ENCODE assay signal across 8 mouse cellular contexts in the genomic region with DNA sequence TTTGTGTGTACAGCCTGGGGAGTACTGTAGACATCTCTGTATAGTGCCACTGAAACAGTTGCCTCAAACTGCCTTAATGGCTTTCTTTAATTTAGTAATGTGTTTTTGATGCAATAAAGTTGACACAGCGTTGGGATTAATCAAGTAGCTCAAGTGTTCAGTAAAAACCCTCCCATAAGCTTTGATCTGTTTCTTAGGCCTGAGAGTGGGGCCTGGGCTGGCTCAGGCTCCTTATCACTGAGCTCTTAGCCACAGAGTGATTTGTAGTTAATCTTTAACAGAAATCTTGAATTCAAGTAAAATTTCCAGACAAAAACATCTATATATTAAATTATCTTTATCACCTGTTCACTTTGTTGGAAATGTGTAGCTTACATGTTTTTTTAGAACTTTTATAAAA. TPM values are rescaled to one million over a fixed set of nuclear protein-coding genes. Genes with fewer than 3 reads are reported as not detected.
A peak's percentile ranks its signal among the peaks of the same experiment; 100 is the strongest.
DNase-seq lines count a peak whose midpoint lies in the region; ATAC-seq and TF ChIP-seq lines count a peak whose summit lies in the region.
"Not testable (repeated sequence)": the region's sequence is repeated elsewhere in the genome, so short reads cannot be mapped to it uniquely, and the experiment has no call there.

No protein-coding gene starts in this region.

- DNase-seq in G1E (ENCODE audit: low spot score): not testable (repeated sequence)
- DNase-seq in MN1 (ENCODE audit: low spot score): peak; percentile 38
- DNase-seq in lung, postnatal 0 days (ENCODE audit: low spot score): peak; percentile 18

- H3K36me3 ChIP-seq in G1E (replicated peaks): peaks cover 33% of the 10 kb centered on the region
- H3K36me3 ChIP-seq in intestine, embryonic 15.5 days; intestine, embryonic 16.5 days (ENCODE audit: control insufficient read depth, insufficient read depth, low read length); lung, embryonic 16.5 days (ENCODE audit: control insufficient read depth, insufficient read depth, low read length); lung, postnatal 0 days (ENCODE audit: insufficient read depth, low read length); stomach, embryonic 16.5 days (ENCODE audit: control insufficient read depth, insufficient read depth, low read length): not testable (repeated sequence)

- not testable (repeated sequence) for H3K4me2 ChIP-seq in intestine, embryonic 15.5 days (replicated peaks); intestine, embryonic 16.5 days (ENCODE audit: low read depth, low read length); lung, embryonic 16.5 days (ENCODE audit: low read depth, low read length); lung, postnatal 0 days (replicated peaks; ENCODE audit: low read depth, low read length); stomach, embryonic 16.5 days (ENCODE audit: low read depth, low read length)

- not testable (repeated sequence) for H3K27me3 ChIP-seq in G1E (ENCODE audit: insufficient read depth, low read length); intestine, embryonic 15.5 days (replicated peaks); intestine, embryonic 16.5 days (replicated peaks; ENCODE audit: control insufficient read depth, insufficient read depth, low read length); lung, embryonic 16.5 days (ENCODE audit: control insufficient read depth, insufficient read depth, low read depth, low read length); lung, postnatal 0 days (replicated peaks; ENCODE audit: insufficient read depth, low read length); stomach, embryonic 16.5 days (ENCODE audit: control insufficient read depth, insufficient read depth, low read length)

- not testable (repeated sequence) for TF ChIP-seq EP300 in lung, postnatal 0 days (IDR thresholded peaks at IDR 0.05)

- ATAC-seq in G1E (ENCODE audit: extremely low read depth, insufficient number of reproducible peaks, low FRiP score, poor library complexity, severe bottlenecking): peak; percentile 32; the same call in 1 of the 2 replicates
- peak; percentile 67 for ATAC-seq in intestine, embryonic 15.5 days
- ATAC-seq in intestine, embryonic 16.5 days: peak; percentile 80
- ATAC-seq in lung, embryonic 16.5 days (ENCODE audit: low read depth): peak; percentile 73
- ATAC-seq in lung, postnatal 0 days: not testable (repeated sequence)
- ATAC-seq in megakaryocyte-erythroid progenitor cell, adult 5-6 weeks (replicated peaks; ENCODE audit: low FRiP score, low TSS enrichment, poor library complexity, severe bottlenecking): peak; percentile 53; the same call in 1 of the 2 replicates
- peak; percentile 66 for ATAC-seq in stomach, embryonic 16.5 days (ENCODE audit: insufficient read depth, low FRiP score)

- WGBS in intestine, embryonic 15.5 days: 49% methylated on average over 1 of the region's 1 CpGs
- 47% methylated on average over 1 of the region's 1 CpGs for WGBS in intestine, embryonic 16.5 days
- 40% methylated on average over 1 of the region's 1 CpGs for WGBS in lung, embryonic 16.5 days
- 49% methylated on average over 1 of the region's 1 CpGs for WGBS in lung, postnatal 0 days
- WGBS in stomach, embryonic 16.5 days: 49% methylated on average over 1 of the region's 1 CpGs

- H3K9ac ChIP-seq in intestine, embryonic 15.5 days; intestine, embryonic 16.5 days (ENCODE audit: low read depth, low read length); lung, embryonic 16.5 days (ENCODE audit: low read length); lung, postnatal 0 days (replicated peaks; ENCODE audit: low read depth); stomach, embryonic 16.5 days (ENCODE audit: low read length): not testable (repeated sequence)

- peaks cover 25% of the 10 kb centered on the region for H3K4me1 ChIP-seq in G1E (ENCODE audit: insufficient read depth, low read depth, low read length)
- H3K4me1 ChIP-seq in intestine, embryonic 15.5 days (replicated peaks); intestine, embryonic 16.5 days (ENCODE audit: control insufficient read depth, insufficient read depth, low read length); lung, embryonic 16.5 days (replicated peaks; ENCODE audit: control insufficient read depth, insufficient read depth, low read length); lung, postnatal 0 days (ENCODE audit: insufficient read depth, low read depth, low read length); stomach, embryonic 16.5 days (ENCODE audit: control insufficient read depth, insufficient read depth, low read length): not testable (repeated sequence)

- TF ChIP-seq CTCF in G1E (IDR thresholded peaks at IDR 0.05; ENCODE audit: low read depth, low read length); lung, postnatal 0 days (IDR thresholded peaks at IDR 0.05): not testable (repeated sequence)

- not testable (repeated sequence) for H3K27ac ChIP-seq in intestine, embryonic 15.5 days; intestine, embryonic 16.5 days (ENCODE audit: low read length); lung, embryonic 16.5 days (ENCODE audit: low read length); lung, postnatal 0 days (ENCODE audit: low read length); stomach, embryonic 16.5 days (ENCODE audit: low read length)

- not testable (repeated sequence) for H3K9me3 ChIP-seq in G1E (replicated peaks); intestine, embryonic 15.5 days; intestine, embryonic 16.5 days (ENCODE audit: control insufficient read depth, low read length); lung, embryonic 16.5 days (ENCODE audit: control insufficient read depth, low read length); lung, postnatal 0 days (ENCODE audit: low read length); stomach, embryonic 16.5 days (replicated peaks; ENCODE audit: control insufficient read depth, low read length)

- H3K4me3 ChIP-seq in G1E (ENCODE audit: low read depth, low read length); intestine, embryonic 15.5 days (replicated peaks); intestine, embryonic 16.5 days (ENCODE audit: low read length); lung, embryonic 16.5 days (ENCODE audit: low read length); lung, postnatal 0 days (ENCODE audit: low read depth, low read length); stomach, embryonic 16.5 days (replicated peaks; ENCODE audit: low read length): not testable (repeated sequence)

RNA-seq across cellular contexts. Expression of gene Scaf8, which starts 8.8 kb away (rescaled TPM):
- total RNA-seq in G1E (2014; fragmentation: Nextera tagmentation) (76.5 and 79.9 TPM in 2 replicates), G1E (2017) (38.0 and 43.5 TPM in 2 replicates)
- 51.0 and 57.0 TPM in 2 replicates for polyA plus RNA-seq in G1E (2012)
- 16.0 and 16.9 TPM in 2 replicates for polyA plus RNA-seq in intestine, embryonic 15.5 days (2015; fragmentation: Nextera tagmentation; extraction: Ambion mirVana)
- polyA plus RNA-seq in intestine, embryonic 16.5 days (2015; fragmentation: Nextera tagmentation; extraction: Ambion mirVana): 12.8 and 14.4 TPM in 2 replicates
- polyA plus RNA-seq in lung, embryonic 16.5 days (2015; fragmentation: Nextera tagmentation; extraction: Ambion mirVana): 16.0 and 18.1 TPM in 2 replicates
- polyA plus RNA-seq in lung, postnatal 0 days (2015; fragmentation: Nextera tagmentation; extraction: Ambion mirVana): 9.8 and 11.7 TPM in 2 replicates
- total RNA-seq in megakaryocyte-erythroid progenitor cell, adult 5-6 weeks (2014; fragmentation: Nextera tagmentation): 52.0 and 61.2 TPM in 2 replicates
- total RNA-seq in megakaryocyte-erythroid progenitor cell, adult 5-6 weeks (2017): 40.1 and 52.9 TPM in 2 replicates
- polyA plus RNA-seq in stomach, embryonic 16.5 days (2015; fragmentation: Nextera tagmentation; extraction: Ambion mirVana): 15.7 and 16.4 TPM in 2 replicates
